Mouse (Mus musculus): ENCODE data around the gene Tmem181a. TPM values are rescaled to one million over a fixed set of nuclear protein-coding genes. Genes with fewer than 3 reads are reported as not detected.
"Not testable (repeated sequence)": the region's sequence is repeated elsewhere in the genome, so short reads cannot be mapped to it uniquely, and the experiment has no call there.

Gene Tmem181a
- polyA plus RNA-seq, 1 experiment from 2014 or later: 60.2 TPM

DNA sequence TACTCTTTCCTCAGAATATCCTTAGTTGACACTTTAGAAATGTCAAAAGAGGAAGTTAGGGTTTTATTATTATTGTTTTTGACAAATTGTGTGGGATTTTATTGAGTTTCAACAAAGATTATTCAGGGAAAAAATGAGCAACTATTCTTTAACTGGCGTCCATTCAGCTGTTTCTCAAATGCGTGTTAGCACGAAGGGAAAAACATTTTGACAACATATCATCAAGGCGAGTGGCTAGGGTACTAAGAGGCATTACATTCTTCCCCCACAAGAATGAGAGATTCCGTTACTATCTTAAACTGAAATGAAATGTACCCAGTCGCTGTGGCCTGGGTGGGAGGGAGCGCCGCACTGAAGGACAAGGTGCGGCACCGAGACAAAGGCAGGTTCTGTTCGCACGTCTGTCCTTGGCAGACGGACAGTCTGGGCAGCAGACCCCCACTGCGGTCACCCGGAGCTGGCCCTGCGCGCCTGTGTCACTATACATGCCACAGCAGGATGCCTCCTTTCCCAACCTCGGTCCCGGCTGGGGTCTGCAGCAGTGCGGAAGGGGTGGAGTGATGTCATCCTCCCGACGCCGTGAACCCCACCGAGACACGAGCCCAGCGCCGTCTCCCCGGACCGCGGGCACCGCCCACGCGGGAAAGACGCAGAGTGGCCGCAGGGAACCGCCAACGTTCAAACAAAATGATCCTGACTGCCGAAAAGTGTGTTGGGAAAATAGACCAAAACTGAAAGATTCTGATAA lies 59.9 kb downstream of the Tmem181a start:
- not testable (repeated sequence) for H3K36me3 ChIP-seq (ENCODE audit: control insufficient read depth, insufficient read depth, low read length)
- 0 out of 2 replicates have a peak overlapping the region, but pooled peaks have one; percentile 34 for H3K27ac ChIP-seq (ENCODE audit: low read depth, low read length)

DNA sequence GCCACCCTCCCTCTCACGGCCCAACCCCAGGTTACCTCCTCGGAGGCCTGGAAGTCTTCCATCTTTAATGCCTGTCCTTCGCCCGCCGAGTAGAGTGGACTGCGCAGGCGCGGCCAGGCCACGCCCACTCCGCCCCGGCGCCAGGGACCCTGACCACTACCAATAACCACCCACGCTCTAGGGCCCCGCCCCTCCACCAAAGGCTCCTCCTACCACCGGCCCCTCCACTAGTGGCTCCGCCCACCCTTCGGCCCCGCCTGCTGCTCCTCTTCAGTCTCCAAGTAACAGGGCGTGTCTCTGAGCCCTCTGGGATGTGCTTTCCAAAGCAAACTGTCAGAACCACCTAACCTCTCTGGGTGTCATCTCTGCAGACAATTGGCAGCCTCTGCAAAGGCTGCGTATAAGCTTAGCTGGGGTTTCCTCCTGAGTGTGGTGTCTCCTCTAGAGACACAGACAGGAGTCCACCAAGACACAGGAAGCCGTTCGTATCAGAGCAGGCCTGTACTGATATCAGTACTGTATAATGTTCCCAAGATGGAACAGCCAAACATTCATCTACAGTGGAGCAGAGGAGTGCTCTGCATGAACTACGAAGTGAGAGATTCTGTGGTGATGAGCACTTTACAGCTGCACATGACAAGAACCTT lies 60.8 kb downstream of the Tmem181a start, which contains the start of gene Dynlt1a:
Gene Dynlt1a (minus strand): TSS at position 162 of the 647 bp plus-strand sequence.
- 0 out of 2 replicates have a peak within 1 kb of the TSS, but pooled peaks have one; percentile 44 for H3K27ac ChIP-seq (ENCODE audit: low read depth, low read length)
- ATAC-seq: peak; percentile 85
- not testable (repeated sequence) for H3K27me3 ChIP-seq (replicated peaks; ENCODE audit: control insufficient read depth, insufficient read depth, low read length); H3K4me1 ChIP-seq (ENCODE audit: control insufficient read depth, insufficient read depth, low read depth, low read length); H3K9me3 ChIP-seq (ENCODE audit: control insufficient read depth, low read length); H3K36me3 ChIP-seq (ENCODE audit: control insufficient read depth, insufficient read depth, low read length)
- H3K4me3 ChIP-seq (ENCODE audit: low read length): peak within 1 kb of the TSS; percentile 42
- WGBS: 7% methylated on average over 23 of the region's 23 CpGs
- H3K9ac ChIP-seq (ENCODE audit: low read depth, low read length): peak within 1 kb of the TSS; percentile 53
- H3K4me2 ChIP-seq (ENCODE audit: low read length): peak within 1 kb of the TSS; percentile 52

More for the DNA sequence above, 59.9 kb downstream of the Tmem181a start:
- ATAC-seq: peak; percentile 53
- H3K4me1 ChIP-seq (ENCODE audit: control insufficient read depth, insufficient read depth, low read depth, low read length); H3K27me3 ChIP-seq (replicated peaks; ENCODE audit: control insufficient read depth, insufficient read depth, low read length); H3K9me3 ChIP-seq (ENCODE audit: control insufficient read depth, low read length): not testable (repeated sequence)
- H3K9ac ChIP-seq (ENCODE audit: low read depth, low read length): peak overlapping the region; percentile 53
- peak overlapping the region; percentile 52 for H3K4me2 ChIP-seq (ENCODE audit: low read length)
- peak overlapping the region; percentile 42 for H3K4me3 ChIP-seq (ENCODE audit: low read length)
- WGBS: 2% methylated on average over 34 of the region's 38 CpGs

DNA sequence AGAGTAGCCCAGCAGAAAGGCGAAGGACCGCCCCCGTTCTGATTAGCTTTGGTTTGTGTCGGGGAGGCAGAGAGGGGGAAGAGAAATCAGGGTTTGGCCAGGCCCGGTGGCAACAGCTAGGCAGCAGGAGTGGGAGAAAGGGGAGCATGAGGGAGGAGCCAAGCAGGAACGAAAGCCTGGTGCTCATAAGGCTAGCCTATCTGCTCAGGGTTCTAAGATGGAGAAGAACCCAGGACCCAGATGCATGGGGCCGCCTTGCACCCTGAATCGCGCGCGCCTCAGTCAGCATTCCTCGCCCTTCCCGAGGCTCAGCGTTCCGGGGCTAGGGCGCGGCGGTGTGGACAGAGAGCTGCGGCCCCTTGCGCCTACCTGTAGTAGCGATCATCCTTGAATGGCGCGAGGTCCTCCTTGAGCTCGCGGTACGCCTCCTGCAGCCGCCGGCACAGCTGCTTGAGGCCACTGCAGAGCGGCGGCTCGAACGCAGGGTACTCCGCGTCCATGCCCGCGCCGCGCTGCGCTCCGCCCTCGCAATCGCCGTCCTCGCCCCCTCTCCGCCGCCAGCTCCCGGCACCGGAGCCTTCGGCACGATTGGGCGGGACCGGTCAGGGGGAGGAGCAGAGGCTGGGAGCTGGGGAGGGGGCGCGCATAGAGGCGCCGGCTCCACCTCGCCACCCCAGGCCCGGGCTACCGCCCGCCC lies 64.6 kb downstream of the Tmem181a start:
- peak overlapping the region; percentile 45 for H3K4me2 ChIP-seq (ENCODE audit: low read length)
- not testable (repeated sequence) for H3K27ac ChIP-seq (ENCODE audit: low read depth, low read length); H3K27me3 ChIP-seq (replicated peaks; ENCODE audit: control insufficient read depth, insufficient read depth, low read length); H3K9me3 ChIP-seq (ENCODE audit: control insufficient read depth, low read length); H3K4me1 ChIP-seq (ENCODE audit: control insufficient read depth, insufficient read depth, low read depth, low read length); H3K36me3 ChIP-seq (ENCODE audit: control insufficient read depth, insufficient read depth, low read length)
- WGBS: 0% methylated on average over 4 of the region's 60 CpGs
- peak; percentile 84 for ATAC-seq
- H3K9ac ChIP-seq (ENCODE audit: low read depth, low read length): peak overlapping the region; percentile 47; the same call in 1 of the 2 replicates
- H3K4me3 ChIP-seq (ENCODE audit: low read length): peak overlapping the region; percentile 35

DNA sequence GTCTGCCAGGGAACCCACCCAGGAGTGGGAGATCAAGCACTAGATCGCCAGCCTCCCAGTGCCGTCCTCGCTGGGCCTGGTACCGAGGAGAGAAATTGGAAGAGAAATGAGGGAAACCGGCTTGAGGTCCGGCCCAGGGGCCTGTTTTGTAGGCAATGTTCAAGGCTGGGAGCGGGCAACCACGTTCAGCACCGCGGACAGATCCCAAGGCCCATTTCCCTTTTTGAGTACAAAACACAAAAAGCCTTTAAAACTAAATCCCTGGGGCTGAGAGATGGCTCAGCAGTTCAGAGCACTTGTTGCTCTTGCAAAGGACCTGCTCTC lies 65.1 kb downstream of the Tmem181a start:
- H3K36me3 ChIP-seq (ENCODE audit: control insufficient read depth, insufficient read depth, low read length); H3K9ac ChIP-seq (ENCODE audit: low read depth, low read length); H3K27ac ChIP-seq (ENCODE audit: low read depth, low read length); H3K9me3 ChIP-seq (ENCODE audit: control insufficient read depth, low read length); H3K4me2 ChIP-seq (ENCODE audit: low read length); H3K27me3 ChIP-seq (replicated peaks; ENCODE audit: control insufficient read depth, insufficient read depth, low read length); H3K4me1 ChIP-seq (ENCODE audit: control insufficient read depth, insufficient read depth, low read depth, low read length); H3K4me3 ChIP-seq (ENCODE audit: low read length); ATAC-seq: not testable (repeated sequence)
- no CpG with 5 or more reads among the region's 10 CpGs for WGBS

DNA sequence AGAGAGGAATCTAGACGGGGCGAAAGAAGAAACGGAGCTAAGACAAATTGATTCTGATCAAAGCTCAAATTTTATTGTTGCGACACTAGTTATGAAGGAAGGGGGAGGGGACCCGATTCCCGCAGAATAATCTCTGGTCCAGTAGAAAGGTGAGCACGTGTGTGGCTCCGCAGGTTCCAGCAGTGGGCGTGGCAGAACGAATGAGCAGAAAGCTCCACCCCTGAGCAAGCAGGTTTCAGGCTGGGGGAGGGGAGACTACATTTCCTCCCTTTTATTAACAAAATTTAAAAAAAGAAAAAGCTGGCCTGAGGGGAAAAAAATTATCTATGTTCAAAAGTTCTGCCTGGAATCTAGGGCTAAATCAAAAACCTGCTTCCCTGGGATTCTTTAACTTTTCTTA lies 68.4 kb downstream of the Tmem181a start:
- not testable (repeated sequence) for H3K4me2 ChIP-seq (ENCODE audit: low read length)

DNA sequence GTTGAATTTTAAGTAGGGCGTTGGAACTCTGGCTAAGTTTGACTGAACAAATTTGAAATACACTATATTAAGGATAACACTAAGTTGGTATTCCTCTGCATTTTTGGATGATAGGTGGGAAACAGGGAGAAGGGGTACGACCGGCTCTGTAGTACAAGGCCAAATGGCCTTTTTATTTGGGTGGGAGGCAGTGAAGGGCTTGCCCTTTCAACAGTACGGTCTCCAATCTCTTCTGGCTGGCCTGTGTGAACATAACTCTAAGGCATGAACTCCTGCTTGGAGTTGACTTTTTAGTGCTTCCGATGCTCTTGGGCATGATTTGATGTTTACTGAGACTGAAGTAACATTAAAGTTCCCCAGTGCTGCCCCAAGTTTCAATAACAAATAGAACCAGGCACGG lies 68.9 kb downstream of the Tmem181a start:
- WGBS: 64% methylated on average over 6 of the region's 6 CpGs

More for the DNA sequence above, 68.4 kb downstream of the Tmem181a start:
- WGBS: 64% methylated on average over 10 of the region's 10 CpGs
- H3K36me3 ChIP-seq (ENCODE audit: control insufficient read depth, insufficient read depth, low read length); H3K27me3 ChIP-seq (replicated peaks; ENCODE audit: control insufficient read depth, insufficient read depth, low read length); H3K4me3 ChIP-seq (ENCODE audit: low read length); ATAC-seq; H3K9me3 ChIP-seq (ENCODE audit: control insufficient read depth, low read length); H3K9ac ChIP-seq (ENCODE audit: low read depth, low read length); H3K27ac ChIP-seq (ENCODE audit: low read depth, low read length); H3K4me1 ChIP-seq (ENCODE audit: control insufficient read depth, insufficient read depth, low read depth, low read length): not testable (repeated sequence)

DNA sequence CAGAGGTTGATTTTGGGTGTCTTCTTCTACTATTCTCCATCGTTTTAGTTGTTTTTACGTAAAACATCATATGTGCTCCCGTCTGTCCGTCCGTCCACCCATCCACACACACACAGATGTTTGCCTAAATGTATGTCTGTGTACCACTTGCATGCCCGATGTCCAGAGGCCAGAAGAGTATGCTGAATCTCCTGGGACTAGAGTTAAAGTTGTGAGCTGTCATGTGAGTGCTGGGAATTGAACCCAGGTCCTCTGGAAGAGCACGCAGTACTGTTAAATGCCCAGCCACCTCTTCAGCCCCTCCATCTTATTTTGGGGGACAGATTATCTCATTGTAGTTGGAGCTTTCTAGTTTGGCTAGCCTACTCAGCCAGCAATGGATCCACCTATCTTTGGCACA lies 70.9 kb downstream of the Tmem181a start:
- H3K36me3 ChIP-seq (ENCODE audit: control insufficient read depth, insufficient read depth, low read length); H3K4me1 ChIP-seq (ENCODE audit: control insufficient read depth, insufficient read depth, low read depth, low read length); ATAC-seq; H3K27ac ChIP-seq (ENCODE audit: low read depth, low read length); H3K4me3 ChIP-seq (ENCODE audit: low read length); H3K9ac ChIP-seq (ENCODE audit: low read depth, low read length); H3K27me3 ChIP-seq (replicated peaks; ENCODE audit: control insufficient read depth, insufficient read depth, low read length); H3K9me3 ChIP-seq (ENCODE audit: control insufficient read depth, low read length); H3K4me2 ChIP-seq (ENCODE audit: low read length): not testable (repeated sequence)
- WGBS: 92% methylated on average over 7 of the region's 7 CpGs

More for the DNA sequence above, 68.9 kb downstream of the Tmem181a start:
- H3K4me2 ChIP-seq (ENCODE audit: low read length); H3K4me3 ChIP-seq (ENCODE audit: low read length); H3K4me1 ChIP-seq (ENCODE audit: control insufficient read depth, insufficient read depth, low read depth, low read length); H3K36me3 ChIP-seq (ENCODE audit: control insufficient read depth, insufficient read depth, low read length); H3K27ac ChIP-seq (ENCODE audit: low read depth, low read length); H3K9ac ChIP-seq (ENCODE audit: low read depth, low read length); H3K27me3 ChIP-seq (replicated peaks; ENCODE audit: control insufficient read depth, insufficient read depth, low read length); ATAC-seq; H3K9me3 ChIP-seq (ENCODE audit: control insufficient read depth, low read length): not testable (repeated sequence)

DNA sequence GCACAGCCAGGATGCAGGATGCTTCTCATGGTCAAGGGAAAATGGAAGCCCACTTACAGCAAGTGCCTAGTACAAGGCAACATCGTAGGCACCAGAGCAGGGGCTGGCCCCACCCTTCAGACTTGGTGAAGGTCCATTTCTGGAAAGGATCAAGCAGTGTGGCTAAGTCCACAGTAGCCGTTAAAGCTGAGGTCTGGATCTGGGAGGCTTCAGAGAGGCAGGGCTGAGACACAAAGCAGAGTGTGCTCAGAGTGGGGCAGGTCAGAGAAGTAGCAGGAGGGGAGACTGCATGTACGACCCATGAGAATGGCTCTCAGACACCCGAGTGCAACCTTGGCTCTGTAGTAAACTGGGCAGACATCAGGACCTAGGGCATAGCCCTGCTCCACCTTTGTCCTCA lies 72.3 kb downstream of the Tmem181a start:
- H3K9ac ChIP-seq (ENCODE audit: low read depth, low read length); H3K9me3 ChIP-seq (ENCODE audit: control insufficient read depth, low read length); H3K4me1 ChIP-seq (ENCODE audit: control insufficient read depth, insufficient read depth, low read depth, low read length); H3K36me3 ChIP-seq (ENCODE audit: control insufficient read depth, insufficient read depth, low read length); H3K27me3 ChIP-seq (replicated peaks; ENCODE audit: control insufficient read depth, insufficient read depth, low read length); H3K4me3 ChIP-seq (ENCODE audit: low read length); H3K27ac ChIP-seq (ENCODE audit: low read depth, low read length); ATAC-seq; H3K4me2 ChIP-seq (ENCODE audit: low read length): not testable (repeated sequence)
- WGBS: 71% methylated on average over 3 of the region's 4 CpGs

DNA sequence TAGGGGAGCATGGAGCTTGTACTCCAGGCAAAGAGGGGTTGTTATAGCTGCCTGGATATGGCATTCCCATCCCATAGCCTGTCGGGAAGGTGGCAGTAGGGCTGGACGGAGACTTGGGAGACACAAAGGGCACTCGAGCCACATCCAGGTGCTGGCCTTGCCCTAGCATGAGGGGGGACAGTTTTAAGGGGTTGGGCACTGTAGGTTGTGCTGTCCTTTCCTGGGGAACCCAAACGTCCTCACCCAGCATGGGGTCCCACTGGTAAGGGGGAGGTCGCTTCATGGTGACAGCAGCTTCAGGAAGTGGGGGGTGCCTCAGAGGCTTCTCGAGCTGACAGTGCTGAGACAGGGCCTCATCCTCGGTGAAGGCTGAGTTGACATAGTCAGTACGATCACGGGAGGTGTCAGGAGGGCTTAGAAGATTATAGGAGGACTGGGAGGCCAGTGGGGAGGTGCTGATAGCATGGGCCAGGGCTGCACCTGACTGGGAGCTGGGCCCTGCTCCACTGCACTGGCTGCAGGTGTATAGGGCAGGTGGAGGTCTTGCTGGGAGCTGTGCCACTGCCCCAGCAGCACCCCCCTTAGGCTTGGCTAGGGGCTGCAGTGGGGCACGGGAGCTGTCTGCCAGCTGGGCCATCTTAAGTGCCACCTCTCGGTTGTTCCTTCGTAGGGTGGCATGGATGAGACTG lies 86.1 kb downstream of the Tmem181a start:
- not testable (repeated sequence) for H3K4me1 ChIP-seq (ENCODE audit: control insufficient read depth, insufficient read depth, low read depth, low read length); H3K9me3 ChIP-seq (ENCODE audit: control insufficient read depth, low read length); H3K36me3 ChIP-seq (ENCODE audit: control insufficient read depth, insufficient read depth, low read length); H3K4me2 ChIP-seq (ENCODE audit: low read length); H3K4me3 ChIP-seq (ENCODE audit: low read length); H3K27me3 ChIP-seq (replicated peaks; ENCODE audit: control insufficient read depth, insufficient read depth, low read length); H3K9ac ChIP-seq (ENCODE audit: low read depth, low read length); H3K27ac ChIP-seq (ENCODE audit: low read depth, low read length)
- WGBS: no CpG with 5 or more reads among the region's 12 CpGs
- ATAC-seq: peak; percentile 34; the same call in 1 of the 2 replicates
